Mouse (Mus musculus) left cerebral cortex, postnatal 25 days (tissue): ENCODE data around the gene Hrh2. TPM values are rescaled to one million over a fixed set of nuclear protein-coding genes. Genes with fewer than 3 reads are reported as not detected.

Experiments used
- total RNA-seq, 2 experiments: library from RNA; stranded (reverse); gene quantifications; 2 replicates each; pipeline ENCODE4 v1.2.3; 2021

Gene Hrh2
- total RNA-seq, 2 experiments from 2014 or later = 15.3 to 15.7 TPM

Other genes starting within 250 kb of the Hrh2 start
- 10 to 100 TPM; 23.9 to 57.3 TPM for gene Drd1, start 136.4 kb upstream of the Hrh2 start, total RNA-seq
- gene Sfxn1, start 120.3 kb upstream of the Hrh2 start, total RNA-seq = 10 to 100 TPM; 42.5 to 45.1 TPM
- 100 to 1,000 TPM; 714 to 786 TPM for gene Cplx2, start 179.2 kb downstream of the Hrh2 start, total RNA-seq